ENCODE assay signal across 15 mouse cellular contexts in genomic region chr12:116713096-116713495, GRCm38 (mm10).
"Had no signal": no experiment of that assay in that cellular context is flagged by ENCODE, and none has a peak within 500 bp of the region (broad histone marks: within the 10 kb centered on the region; RNA-seq: fewer than 3 reads in every experiment).

No protein-coding gene starts in this region.

- H3K27me3 ChIP-seq: neural tube, embryonic 15.5 days; stomach, embryonic 15.5 days had no signal

- DNase-seq: retina, postnatal 1 day; right cerebral cortex, adult 18-20 months; right cerebral cortex, postnatal 14 days; right cerebral cortex, postnatal 25 days; right cerebral cortex, postnatal 4 days; spleen, adult 18-20 months; thymus, adult 18-20 months; thymus, adult 2 months; thymus, postnatal 14 days; thymus, postnatal 25 days; thymus, postnatal 36 days; thymus, postnatal 4 days had no signal

- H3K4me1 ChIP-seq: stomach, embryonic 15.5 days had no signal

- H3K9ac ChIP-seq: neural tube, embryonic 15.5 days; stomach, embryonic 15.5 days had no signal

- H3K4me3 ChIP-seq: neural tube, embryonic 15.5 days; stomach, embryonic 15.5 days had no signal

- H3K9me3 ChIP-seq: neural tube, embryonic 15.5 days; stomach, embryonic 15.5 days had no signal

- H3K27ac ChIP-seq: neural tube, embryonic 15.5 days; stomach, embryonic 15.5 days; stomach, postnatal 0 days had no signal

- H3K4me2 ChIP-seq: neural tube, embryonic 15.5 days; stomach, embryonic 15.5 days had no signal

- H3K36me3 ChIP-seq: neural tube, embryonic 15.5 days; stomach, embryonic 15.5 days had no signal
